Mouse (Mus musculus): ENCODE measurements around the gene Ephb1. TPM values are rescaled to one million over a fixed set of nuclear protein-coding genes. Genes with fewer than 3 reads are reported as not detected.

Ephb1 gene
- polyA plus RNA-seq, 1 experiment, result not detected

GRCm38 (mm10) chr9:102358011-102358410, 3.5 kb upstream of the Ephb1 start:
- no peak for TF ChIP-seq GATA1 (IDR thresholded peaks at IDR 0.05; ENCODE audit: low read length)

- TF ChIP-seq GATA1 (IDR thresholded peaks at IDR 0.05; ENCODE audit: low read length), result no peak
Observed at GRCm38 (mm10) chr9:102356516-102356915, 2.0 kb upstream of the Ephb1 start.

- TF ChIP-seq GATA1 (IDR thresholded peaks at IDR 0.05; ENCODE audit: low read length), result no peak
Observed at GRCm38 (mm10) chr9:102355726-102356125, 1.2 kb upstream of the Ephb1 start.

- no peak for TF ChIP-seq GATA1 (IDR thresholded peaks at IDR 0.05; ENCODE audit: low read length)
Observed at GRCm38 (mm10) chr9:102353636-102354491, 629 bp downstream of the Ephb1 start.

GRCm38 (mm10) chr9:102353056-102353635, 1.3 kb downstream of the Ephb1 start:
- no peak for TF ChIP-seq GATA1 (IDR thresholded peaks at IDR 0.05; ENCODE audit: low read length)

- TF ChIP-seq GATA1 (IDR thresholded peaks at IDR 0.05; ENCODE audit: low read length), result no peak
Observed at GRCm38 (mm10) chr9:102352186-102353055, 2.1 kb downstream of the Ephb1 start.

- no peak for TF ChIP-seq GATA1 (IDR thresholded peaks at IDR 0.05; ENCODE audit: low read length)
Observed at GRCm38 (mm10) chr9:102351721-102352120, 2.8 kb downstream of the Ephb1 start.

- no peak for TF ChIP-seq GATA1 (IDR thresholded peaks at IDR 0.05; ENCODE audit: low read length)
Observed at GRCm38 (mm10) chr9:102351221-102351620, 3.3 kb downstream of the Ephb1 start.

GRCm38 (mm10) chr9:102350696-102351095, 3.8 kb downstream of the Ephb1 start:
- no peak for TF ChIP-seq GATA1 (IDR thresholded peaks at IDR 0.05; ENCODE audit: low read length)

GRCm38 (mm10) chr9:102350076-102350475, 4.4 kb downstream of the Ephb1 start:
- TF ChIP-seq GATA1 (IDR thresholded peaks at IDR 0.05; ENCODE audit: low read length), result no peak

- TF ChIP-seq GATA1 (IDR thresholded peaks at IDR 0.05; ENCODE audit: low read length), result no peak
Observed at GRCm38 (mm10) chr9:102346801-102347200, 7.7 kb downstream of the Ephb1 start.

- no peak for TF ChIP-seq GATA1 (IDR thresholded peaks at IDR 0.05; ENCODE audit: low read length)
Observed at GRCm38 (mm10) chr9:102345474-102345873, 9.0 kb downstream of the Ephb1 start.

- TF ChIP-seq GATA1 (IDR thresholded peaks at IDR 0.05; ENCODE audit: low read length), result no peak
Observed at GRCm38 (mm10) chr9:102345047-102345446, 9.4 kb downstream of the Ephb1 start.

- no peak for TF ChIP-seq GATA1 (IDR thresholded peaks at IDR 0.05; ENCODE audit: low read length)
Observed at GRCm38 (mm10) chr9:102344086-102344930, 10.2 kb downstream of the Ephb1 start.

GRCm38 (mm10) chr9:102343061-102343460, 11.4 kb downstream of the Ephb1 start:
- TF ChIP-seq GATA1 (IDR thresholded peaks at IDR 0.05; ENCODE audit: low read length), result no peak
